Mouse (Mus musculus) CH12.LX (cell line): ENCODE measurements around the gene Olfr624. TPM values are rescaled to one million over a fixed set of nuclear protein-coding genes. Genes with fewer than 3 reads are reported as not detected.

Experiments used
- DNase-seq: peaks from one replicate; pipeline ENCODE4 v3.0.0-alpha.2; 2013; ENCODE audit errors: extremely low read depth
- H3K27ac ChIP-seq: 2 replicates; pipeline ENCODE4 v1.5.1; 2012; ENCODE audit warnings: low read depth, mild to moderate bottlenecking, control low read depth, moderate library complexity; ENCODE audit not compliant: insufficient read depth
- H3K27me3 ChIP-seq: replicated peaks from 2 replicates; pipeline ENCODE3; 2012; ENCODE audit warnings: inconsistent platforms
- H3K36me3 ChIP-seq, 2 experiments: replicated peaks in 1 of 2; 2 replicates each; pipeline versions ENCODE3 to v1.6.1; 2012; ENCODE audit warnings: inconsistent platforms in 1 of 2, low read length in 1 of 2, mild to moderate bottlenecking in 1 of 2, mixed read lengths in 1 of 2, moderate library complexity in 1 of 2; ENCODE audit not compliant: control insufficient read depth in 1 of 2, insufficient read depth in 1 of 2
- H3K4me1 ChIP-seq, 2 experiments: 2 replicates each; pipeline ENCODE4 v1.6.1; 2012; ENCODE audit warnings: inconsistent platforms in 1 of 2, moderate library complexity in 1 of 2; ENCODE audit not compliant: insufficient read depth in 2 of 2, control insufficient read depth in 1 of 2
- H3K4me2 ChIP-seq: 2 replicates; pipeline ENCODE4 v1.6.1; 2012; ENCODE audit warnings: low read depth, mild to moderate bottlenecking, control low read depth; ENCODE audit not compliant: poor library complexity, insufficient read depth, severe bottlenecking
- H3K4me3 ChIP-seq, 3 experiments: fragments of 150-350 bp in 1 of 3; sonication (generic) in 1 of 3; replicated peaks in 1 of 3; 2 replicates each; pipeline versions ENCODE3 to v1.5.1; 2011 to 2012; ENCODE audit warnings: low read depth in 2 of 3, low read length in 2 of 3, mild to moderate bottlenecking in 2 of 3, moderate library complexity in 2 of 3, control low read depth in 1 of 3, improper control_type of control experiment in 1 of 3, inconsistent platforms in 1 of 3, mixed read lengths in 1 of 3; ENCODE audit not compliant: poor library complexity in 1 of 3
- H3K79me2 ChIP-seq: replicated peaks from 2 replicates; pipeline ENCODE4 v1.6.1; 2012; ENCODE audit warnings: mild to moderate bottlenecking, moderate library complexity; ENCODE audit not compliant: control insufficient read depth, poor library complexity, insufficient read depth, severe bottlenecking; ENCODE audit errors: extremely low read depth
- H3K9ac ChIP-seq: 2 replicates; pipeline ENCODE4 v1.6.1; 2012; ENCODE audit warnings: low read depth, mild to moderate bottlenecking, control low read depth, moderate library complexity; ENCODE audit not compliant: insufficient read depth
- H3K9me3 ChIP-seq: replicated peaks from 2 replicates; pipeline ENCODE3; 2012; ENCODE audit warnings: low read length, inconsistent platforms, mixed read lengths
- BHLHE40 ChIP-seq: IDR thresholded peaks from 2 replicates; pipeline ENCODE4 v1.6.1; 2011; ENCODE audit warnings: mild to moderate bottlenecking, low read depth, low read length, improper control_type of control experiment
- CHD2 ChIP-seq: IDR thresholded peaks from 2 replicates; pipeline ENCODE4 v1.6.1; 2011; ENCODE audit warnings: low read length, improper control_type of control experiment
- CTCF ChIP-seq, 2 experiments: IDR thresholded peaks in 1 of 2; conservative IDR thresholded peaks in 1 of 2; 2 replicates each; pipeline ENCODE4 v1.5.1; 2011 to 2012; ENCODE audit warnings: low read depth in 2 of 2, low read length in 2 of 2, improper control_type of control experiment in 1 of 2, inconsistent platforms in 1 of 2, mild to moderate bottlenecking in 1 of 2, moderate library complexity in 1 of 2
- ELF1 ChIP-seq: IDR thresholded peaks from 2 replicates; pipeline ENCODE4 v1.6.1; 2014; ENCODE audit warnings: low read depth, mild to moderate bottlenecking, inconsistent platforms, low read length, improper control_type of control experiment
- ETS1 ChIP-seq: conservative IDR thresholded peaks from 2 replicates; pipeline ENCODE4 v1.6.1; 2012; ENCODE audit warnings: low read depth, mild to moderate bottlenecking, inconsistent platforms, low read length, improper control_type of control experiment, moderate library complexity
- GABPA ChIP-seq: IDR thresholded peaks from 2 replicates; pipeline ENCODE4 v1.6.1; 2012; ENCODE audit warnings: low read depth, low read length, improper control_type of control experiment, inconsistent platforms; ENCODE audit not compliant: insufficient replicate concordance
- KAT2A ChIP-seq: IDR thresholded peaks from 2 replicates; pipeline ENCODE4 v1.6.1; 2012; ENCODE audit warnings: low read length, improper control_type of control experiment, inconsistent platforms; ENCODE audit not compliant: insufficient replicate concordance
- MEF2A ChIP-seq: IDR thresholded peaks from 2 replicates; pipeline ENCODE4 v1.6.1; 2014; ENCODE audit warnings: low read depth, mild to moderate bottlenecking, inconsistent platforms, low read length, improper control_type of control experiment, borderline replicate concordance
- MXI1 ChIP-seq: IDR thresholded peaks from 2 replicates; pipeline ENCODE4 v1.6.1; 2011; ENCODE audit warnings: mild to moderate bottlenecking, low read depth, low read length, improper control_type of control experiment
- MYC ChIP-seq: IDR thresholded peaks from 2 replicates; pipeline ENCODE4 v1.6.1; 2011; ENCODE audit warnings: low read depth, mild to moderate bottlenecking, improper control_type of control experiment, low read length
- NELFE ChIP-seq: IDR thresholded peaks from 2 replicates; pipeline ENCODE4 v1.6.1; 2011; ENCODE audit warnings: low read depth, low read length, improper control_type of control experiment
- NRF1 ChIP-seq: IDR thresholded peaks from 2 replicates; pipeline ENCODE4 v1.6.1; 2014; ENCODE audit warnings: low read depth, mild to moderate bottlenecking, inconsistent platforms, low read length, improper control_type of control experiment, moderate library complexity
- POLR2AphosphoS2 ChIP-seq: IDR thresholded peaks from 2 replicates; pipeline ENCODE4 v1.6.1; 2011; ENCODE audit warnings: low read depth, low read length, improper control_type of control experiment
- RAD21 ChIP-seq: IDR thresholded peaks from 2 replicates; pipeline ENCODE4 v1.6.1; 2011; ENCODE audit warnings: low read depth, mild to moderate bottlenecking, low read length, improper control_type of control experiment, moderate library complexity
- SMC3 ChIP-seq: IDR thresholded peaks from 2 replicates; pipeline ENCODE4 v1.6.1; 2011; ENCODE audit warnings: low read depth, low read length, improper control_type of control experiment
- ZC3H11A ChIP-seq: IDR thresholded peaks from 2 replicates; pipeline ENCODE4 v1.6.1; 2012; ENCODE audit warnings: low read depth, mild to moderate bottlenecking, inconsistent platforms, low read length, improper control_type of control experiment
- ZMIZ1 ChIP-seq: IDR thresholded peaks from 2 replicates; pipeline ENCODE4 v1.6.1; 2012; ENCODE audit warnings: low read depth, mild to moderate bottlenecking, inconsistent platforms, low read length, improper control_type of control experiment
- dilution Hi-C: fragments of 300-500 bp; cut with MboI; formaldehyde crosslinking; loops from 2 replicates; pipeline ENCODE4 v1.14.3; 2020; ENCODE audit warnings: low sequenced_read_pairs; ENCODE audit not compliant: extremely low pct_unique_long_range_greater_than_20kb, extremely low pct_ligation_motif_present
- in situ Hi-C: fragments of 300-500 bp; cut with MboI; formaldehyde crosslinking; loops from 3 replicates; pipeline ENCODE4 v1.14.3; 2019; ENCODE audit warnings: low sequenced_read_pairs, low pct_ligation_motif_present, low pct_unique_long_range_greater_than_20kb, mixed read lengths
- polyA plus RNA-seq: library from polyadenylated mRNA; unstranded; fragments of >175 nt; gene quantifications from 2 replicates; pipeline ENCODE4 v1.2.1, GENCODE M21; 2012; ENCODE audit warnings: low read depth; ENCODE audit not compliant: insufficient read length
- total RNA-seq, 2 experiments: library from RNA; depleted of rRNA; stranded (reverse); fragments of 300-350 nt in 1 of 2; fragments of >200 nt in 1 of 2; gene quantifications; 2 replicates each; pipeline ENCODE4 v1.2.3; 2012 to 2014

Olfr624 gene
- total and polyA plus RNA-seq, 3 experiments, result not detected

DNA sequence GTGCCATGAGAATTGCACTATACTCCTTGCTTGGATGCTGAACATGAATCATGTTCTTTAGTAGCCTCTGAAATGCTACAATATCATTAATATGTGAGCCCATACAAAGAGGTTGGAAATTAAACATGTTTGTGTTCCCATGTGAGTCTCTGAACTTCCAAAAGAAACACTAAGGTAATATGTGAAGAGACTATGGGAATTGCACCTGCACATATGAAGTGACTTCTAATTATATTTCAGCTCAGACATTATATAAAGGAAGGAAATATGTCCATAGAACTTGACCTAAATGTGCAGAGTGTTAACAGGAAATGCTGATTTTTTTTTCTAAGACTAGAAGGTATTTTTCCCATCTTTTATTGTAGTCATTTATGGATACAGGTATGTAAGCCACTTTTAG lies 43.4 kb upstream of the Olfr624 start, which contains the start of gene Olfr243:
Olfr243 (plus strand) TSS at position 301 of the 400 bp plus-strand sequence.
- no peaks in the 10 kb centered on the region for H3K4me1 ChIP-seq
- no peaks in the 10 kb centered on the region for H3K27me3 ChIP-seq
- H3K4me3 ChIP-seq, result no peak within 1 kb of the TSS
- no peak for TF ChIP-seq RAD21
- TF ChIP-seq ELF1, result no peak
- TF ChIP-seq GABPA, result no peak
- TF ChIP-seq CHD2, result no peak
- no peak for TF ChIP-seq MXI1
- TF ChIP-seq NRF1, result no peak
- no peak for TF ChIP-seq ETS1
- TF ChIP-seq BHLHE40, result no peak
- TF ChIP-seq ZC3H11A, result no peak
- TF ChIP-seq MEF2A, result no peak
- no peak for TF ChIP-seq ZMIZ1
- no peak for TF ChIP-seq KAT2A
- dilution Hi-C loops (no loop called here), in situ Hi-C loops (loop anchor here (5.0 to 25.0 kb wide), 2 partner anchors 158 to 473 kb away; partner anchors contain the start of genes Olfr648 and Olfr649)
- H3K9me3 ChIP-seq, result no peaks in the 10 kb centered on the region
- DNase-seq, result no peak
- no peak within 1 kb of the TSS for H3K27ac ChIP-seq
- no peak within 1 kb of the TSS for H3K4me2 ChIP-seq
- H3K36me3 ChIP-seq, result no peaks in the 10 kb centered on the region
- H3K9ac ChIP-seq, result no peak within 1 kb of the TSS
- H3K79me2 ChIP-seq, result no peaks in the 10 kb centered on the region

GRCm38 (mm10) chr7:103712024-103712423 lies 41.0 kb upstream of the Olfr624 start:
- H3K27me3 ChIP-seq, result no peaks in the 10 kb centered on the region
- DNase-seq, result peak; percentile 62
- in situ Hi-C loops, result loop anchor here (5.0 to 25.0 kb wide), 2 partner anchors 160 to 475 kb away; partner anchors contain the start of genes Olfr648 and Olfr649
- no peak overlapping the region for H3K4me2 ChIP-seq
- H3K27ac ChIP-seq, result no peak overlapping the region
- no peaks in the 10 kb centered on the region for H3K9me3 ChIP-seq
- H3K4me3 ChIP-seq, result no peak overlapping the region
- H3K36me3 ChIP-seq, result no peaks in the 10 kb centered on the region
- H3K9ac ChIP-seq, result no peak overlapping the region
- dilution Hi-C loops, result no loop called here
- H3K4me1 ChIP-seq, result no peaks in the 10 kb centered on the region
- TF ChIP-seq RAD21, result peak; percentile 86
- no peak for TF ChIP-seq KAT2A
- TF ChIP-seq NELFE, result no peak
- TF ChIP-seq CTCF (conservative IDR thresholded peaks at IDR 0.05 in 1 of 2, IDR thresholded peaks at IDR 0.05 in 1 of 2; ENCODE audit: low read depth in 2 of 2, low read length in 2 of 2), result peak; percentile 47 to 83; a peak in 3 of 4 replicates
- no peak for TF ChIP-seq NRF1
- TF ChIP-seq SMC3, result peak; percentile 66
- TF ChIP-seq MYC, result no peak
- no peak for TF ChIP-seq GABPA
- no peak for TF ChIP-seq POLR2AphosphoS2
- H3K79me2 ChIP-seq, result no peaks in the 10 kb centered on the region
